Mouse (Mus musculus): ENCODE results near the gene Asna1. TPM values are rescaled to one million over a fixed set of nuclear protein-coding genes. Genes with fewer than 3 reads are reported as not detected.

Asna1 gene
- polyA plus RNA-seq, 1 experiment = 266 TPM

DNA sequence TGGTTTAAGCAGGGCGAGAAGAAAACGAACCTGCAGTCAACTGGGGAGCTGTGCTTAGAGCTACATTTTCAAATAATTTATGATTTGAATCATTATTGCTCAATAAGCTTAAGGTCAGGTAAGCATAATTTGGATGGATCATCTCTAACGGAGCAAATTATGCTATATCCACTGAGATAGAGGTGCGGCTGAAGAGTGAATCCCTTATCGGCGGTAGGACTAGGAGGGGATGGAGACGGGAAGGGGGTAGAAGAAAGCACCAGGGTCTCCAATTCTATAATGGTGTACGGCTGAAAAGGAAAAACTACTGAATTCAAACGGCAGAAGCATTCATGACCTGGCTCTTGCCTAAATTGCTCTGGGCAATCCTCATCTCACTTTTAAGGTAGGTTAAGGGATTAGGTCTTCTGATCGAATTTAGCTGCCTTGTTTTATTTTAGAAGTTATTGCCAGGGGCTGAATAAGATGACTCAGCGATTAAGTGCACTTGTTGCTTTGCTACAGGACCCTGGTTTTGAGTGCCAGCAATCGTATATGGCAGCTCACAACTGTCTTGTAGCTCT lies 10.2 kb upstream of the Asna1 start:
- H3K36me3 ChIP-seq (ENCODE audit: control insufficient read depth, insufficient read depth, low read length) = no peaks in the 10 kb centered on the region; the same call in 1 of the 2 replicates
- DNase-seq = no peak
- TF ChIP-seq POLR2A (IDR thresholded peaks at IDR 0.05; ENCODE audit: low read depth, low read length) (no peak), CTCF (conservative IDR thresholded peaks at IDR 0.05; ENCODE audit: insufficient read depth, insufficient read length, low read depth, low read length) (no peak)
- peaks cover 30% of the 10 kb centered on the region for H3K4me1 ChIP-seq (ENCODE audit: control insufficient read depth, insufficient read depth, low read length)
- WGBS = 6% methylated on average over 12 of the region's 12 CpGs
- peak overlapping the region; percentile 73 for H3K27ac ChIP-seq (ENCODE audit: insufficient read depth, low read depth, low read length)
- peak overlapping the region; percentile 80 for H3K4me3 ChIP-seq (ENCODE audit: insufficient read depth, low read depth, low read length)
- H3K27me3 ChIP-seq (replicated peaks; ENCODE audit: control insufficient read depth, insufficient read depth, low read length) = no peaks in the 10 kb centered on the region

DNA sequence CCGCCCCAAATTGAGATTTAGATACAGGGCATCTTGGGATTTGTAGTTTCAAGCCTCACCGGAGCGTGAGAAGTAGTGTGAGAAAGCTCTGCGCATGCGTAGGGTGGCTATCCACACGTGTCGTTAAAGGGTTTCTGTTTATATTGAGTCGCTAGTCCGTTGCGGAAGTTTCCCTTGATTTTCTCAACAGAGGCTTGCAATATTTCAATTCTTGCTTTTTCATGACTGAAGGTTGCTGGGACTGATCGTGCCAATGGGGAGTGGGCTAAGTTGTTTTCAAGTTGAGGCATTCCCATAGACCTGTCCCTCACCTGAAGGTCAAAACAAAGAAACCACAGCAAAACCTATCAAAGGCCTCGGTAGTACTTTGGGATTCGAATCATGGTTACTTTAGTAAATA lies 9.7 kb upstream of the Asna1 start:
- peak; percentile 85 for DNase-seq

DNA sequence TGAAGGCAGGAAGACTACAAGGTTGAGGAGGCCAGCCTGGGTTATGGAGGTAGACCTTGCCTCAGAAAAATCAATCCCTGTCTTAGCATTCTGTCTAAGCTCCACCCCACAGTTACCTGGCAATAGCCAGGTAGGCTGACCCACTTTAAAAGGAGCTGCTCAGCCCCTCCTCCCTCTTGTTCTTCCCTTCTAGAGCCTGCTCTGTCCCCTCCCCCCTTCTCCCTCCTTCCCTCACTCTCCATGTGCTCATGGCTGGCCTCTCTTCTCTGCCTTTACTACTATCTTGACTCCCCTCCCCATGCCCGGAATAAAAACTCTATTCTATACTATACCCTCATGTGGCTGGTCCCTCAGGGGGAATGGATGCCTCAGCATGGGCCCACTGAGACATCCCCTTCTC lies 8.8 kb upstream of the Asna1 start:
- H3K27me3 ChIP-seq (replicated peaks; ENCODE audit: control insufficient read depth, insufficient read depth, low read length) = no peaks in the 10 kb centered on the region
- peaks cover 34% of the 10 kb centered on the region for H3K4me1 ChIP-seq (ENCODE audit: control insufficient read depth, insufficient read depth, low read length)
- TF ChIP-seq POLR2A (IDR thresholded peaks at IDR 0.05; ENCODE audit: low read depth, low read length) (no peak), CTCF (conservative IDR thresholded peaks at IDR 0.05; ENCODE audit: insufficient read depth, insufficient read length, low read depth, low read length) (no peak)
- peak; percentile 51 for DNase-seq
- H3K27ac ChIP-seq (ENCODE audit: insufficient read depth, low read depth, low read length) = 0 out of 2 replicates have a peak overlapping the region, but pooled peaks have one; percentile 14
- 67% methylated on average over 1 of the region's 1 CpGs for WGBS
- H3K36me3 ChIP-seq (ENCODE audit: control insufficient read depth, insufficient read depth, low read length) = no peaks in the 10 kb centered on the region; the same call in 1 of the 2 replicates
- no peak overlapping the region for H3K4me3 ChIP-seq (ENCODE audit: insufficient read depth, low read depth, low read length)

More for the DNA sequence above, 9.7 kb upstream of the Asna1 start:
- no peak for TF ChIP-seq CTCF (conservative IDR thresholded peaks at IDR 0.05; ENCODE audit: insufficient read depth, insufficient read length, low read depth, low read length)
- no peak for TF ChIP-seq POLR2A (IDR thresholded peaks at IDR 0.05; ENCODE audit: low read depth, low read length)
- H3K4me3 ChIP-seq (ENCODE audit: insufficient read depth, low read depth, low read length) = peak overlapping the region; percentile 50
- H3K4me1 ChIP-seq (ENCODE audit: control insufficient read depth, insufficient read depth, low read length) = peaks cover 30% of the 10 kb centered on the region
- WGBS = 2% methylated on average over 13 of the region's 13 CpGs
- no peaks in the 10 kb centered on the region for H3K27me3 ChIP-seq (replicated peaks; ENCODE audit: control insufficient read depth, insufficient read depth, low read length)
- no peaks in the 10 kb centered on the region; the same call in 1 of the 2 replicates for H3K36me3 ChIP-seq (ENCODE audit: control insufficient read depth, insufficient read depth, low read length)
- H3K27ac ChIP-seq (ENCODE audit: insufficient read depth, low read depth, low read length) = peak overlapping the region; percentile 73

DNA sequence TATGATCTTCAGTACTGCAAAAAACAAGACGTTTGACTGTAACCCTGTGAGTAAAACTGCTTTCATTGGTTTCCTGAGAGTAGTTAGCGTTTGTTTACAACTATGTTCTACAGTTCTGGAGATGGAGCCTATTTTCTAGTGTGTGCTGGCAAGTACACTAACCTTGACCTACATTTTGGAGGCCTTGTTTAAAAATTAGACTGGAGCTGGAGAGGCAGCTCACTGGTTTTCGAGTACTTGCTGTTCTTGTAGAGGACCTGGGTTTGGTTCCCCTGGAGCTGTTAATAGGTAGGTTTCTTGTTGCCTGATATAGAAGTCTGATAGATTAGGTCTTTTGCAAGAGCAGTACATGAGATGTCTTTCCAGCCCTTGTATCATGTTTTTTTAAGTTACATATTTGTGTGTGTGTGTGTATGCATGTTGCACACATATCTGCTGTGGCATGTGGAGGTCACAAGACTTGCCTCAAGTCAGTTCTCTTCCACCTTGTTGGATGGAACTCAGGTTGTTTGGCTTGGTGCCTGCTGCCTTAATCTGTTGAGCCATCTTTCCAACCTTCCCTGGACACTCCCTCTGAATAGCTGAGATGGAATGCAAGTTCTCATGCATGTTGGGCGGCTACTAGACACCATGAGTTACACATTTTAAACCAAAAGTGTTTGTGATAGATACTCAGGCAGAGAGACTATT lies 7.7 kb upstream of the Asna1 start:
- Histone ChIP-seq H3K36me3 (ENCODE audit: control insufficient read depth, insufficient read depth, low read length) (no peaks in the 10 kb centered on the region; the same call in 1 of the 2 replicates), H3K27me3 (replicated peaks; ENCODE audit: control insufficient read depth, insufficient read depth, low read length) (no peaks in the 10 kb centered on the region), H3K4me1 (ENCODE audit: control insufficient read depth, insufficient read depth, low read length) (peaks cover 37% of the 10 kb centered on the region), H3K4me3 (ENCODE audit: insufficient read depth, low read depth, low read length) (no peak overlapping the region), H3K27ac (ENCODE audit: insufficient read depth, low read depth, low read length) (peak overlapping the region; percentile 86)
- TF ChIP-seq CTCF (conservative IDR thresholded peaks at IDR 0.05; ENCODE audit: insufficient read depth, insufficient read length, low read depth, low read length) (no peak), POLR2A (IDR thresholded peaks at IDR 0.05; ENCODE audit: low read depth, low read length) (no peak)
- WGBS = 30% methylated on average over 4 of the region's 4 CpGs
- peak; percentile 83 for DNase-seq

DNA sequence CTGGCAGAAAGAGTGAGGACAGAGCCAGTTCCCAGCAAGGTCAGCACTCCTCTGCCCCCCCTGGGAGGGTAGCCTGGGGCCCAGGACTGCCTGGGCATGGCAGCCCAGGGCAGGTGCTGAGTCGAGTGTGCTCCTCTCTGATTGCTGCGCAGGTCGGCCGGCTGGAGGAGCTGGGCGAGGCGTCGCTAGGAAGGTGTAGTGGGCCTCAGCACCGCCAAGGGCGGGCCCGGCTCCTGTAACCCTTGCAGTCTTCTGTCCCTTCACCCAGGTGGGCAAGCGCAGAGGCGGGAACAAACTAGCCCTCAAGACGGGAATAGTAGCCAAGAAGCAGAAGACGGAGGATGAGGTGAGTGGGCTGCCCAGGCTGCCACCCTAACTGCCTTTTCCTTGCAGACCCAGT lies 4.2 kb upstream of the Asna1 start:
- 73% methylated on average over 14 of the region's 14 CpGs for WGBS
- Histone ChIP-seq H3K27ac (ENCODE audit: insufficient read depth, low read depth, low read length) (no peak overlapping the region), H3K27me3 (replicated peaks; ENCODE audit: control insufficient read depth, insufficient read depth, low read length) (no peaks in the 10 kb centered on the region), H3K4me3 (ENCODE audit: insufficient read depth, low read depth, low read length) (no peak overlapping the region), H3K4me1 (ENCODE audit: control insufficient read depth, insufficient read depth, low read length) (peaks cover 39% of the 10 kb centered on the region), H3K36me3 (ENCODE audit: control insufficient read depth, insufficient read depth, low read length) (no peaks in the 10 kb centered on the region; the same call in 1 of the 2 replicates)
- TF ChIP-seq CTCF (conservative IDR thresholded peaks at IDR 0.05; ENCODE audit: insufficient read depth, insufficient read length, low read depth, low read length) = no peak
- no peak for TF ChIP-seq POLR2A (IDR thresholded peaks at IDR 0.05; ENCODE audit: low read depth, low read length)
- DNase-seq = no peak

DNA sequence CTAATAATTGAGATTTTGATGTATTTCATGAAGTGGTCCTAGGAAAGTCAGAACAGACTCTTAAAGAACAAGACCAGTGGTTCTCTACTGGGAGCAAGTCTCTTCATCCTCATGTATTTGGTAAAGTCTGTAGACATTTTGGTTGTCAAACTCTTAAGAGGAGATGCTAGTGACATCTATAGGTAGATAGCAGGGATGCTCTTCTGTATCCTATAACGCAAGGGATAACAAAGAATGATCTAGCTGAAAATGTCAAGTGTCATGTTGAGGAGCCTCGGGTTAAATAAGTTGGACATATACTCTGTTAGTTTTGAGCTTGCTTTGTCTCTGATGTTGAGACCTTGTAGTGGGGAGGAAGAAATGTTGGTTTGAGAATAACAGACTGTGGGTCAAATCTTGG lies 2.8 kb upstream of the Asna1 start:
- H3K27me3 ChIP-seq (replicated peaks; ENCODE audit: control insufficient read depth, insufficient read depth, low read length) = no peaks in the 10 kb centered on the region
- DNase-seq = no peak
- H3K27ac ChIP-seq (ENCODE audit: insufficient read depth, low read depth, low read length) = no peak overlapping the region
- no peak overlapping the region; the same call in 1 of the 2 replicates for H3K4me3 ChIP-seq (ENCODE audit: insufficient read depth, low read depth, low read length)
- peaks cover 34% of the 10 kb centered on the region for H3K4me1 ChIP-seq (ENCODE audit: control insufficient read depth, insufficient read depth, low read length)
- H3K36me3 ChIP-seq (ENCODE audit: control insufficient read depth, insufficient read depth, low read length) = no peaks in the 10 kb centered on the region; the same call in 1 of the 2 replicates
- TF ChIP-seq POLR2A (IDR thresholded peaks at IDR 0.05; ENCODE audit: low read depth, low read length) (no peak), CTCF (conservative IDR thresholded peaks at IDR 0.05; ENCODE audit: insufficient read depth, insufficient read length, low read depth, low read length) (no peak)
- 5% methylated on average over 2 of the region's 2 CpGs for WGBS

DNA sequence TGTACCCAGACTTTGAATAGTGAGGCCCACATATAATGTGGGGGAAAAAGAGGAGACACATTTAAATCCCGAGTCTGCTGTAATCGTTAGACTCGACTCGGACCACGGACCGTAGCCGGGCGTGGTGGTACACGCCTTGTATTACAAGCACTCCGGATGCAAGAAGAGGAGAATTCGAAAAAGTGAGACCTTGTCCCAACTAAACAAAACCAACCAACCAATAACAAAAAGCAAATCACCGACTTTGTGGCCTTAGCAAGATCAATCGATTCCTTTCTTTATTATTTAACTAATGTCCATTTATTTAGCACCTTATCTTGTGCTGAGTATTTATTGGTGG lies 2.4 kb upstream of the Asna1 start:
- no peaks in the 10 kb centered on the region for H3K27me3 ChIP-seq (replicated peaks; ENCODE audit: control insufficient read depth, insufficient read depth, low read length)
- H3K4me3 ChIP-seq (ENCODE audit: insufficient read depth, low read depth, low read length) = peak overlapping the region; percentile 91
- peak overlapping the region; percentile 48; the same call in 1 of the 2 replicates for H3K27ac ChIP-seq (ENCODE audit: insufficient read depth, low read depth, low read length)
- no peak for DNase-seq
- WGBS = under 1% methylated on average over 13 of the region's 13 CpGs
- H3K4me1 ChIP-seq (ENCODE audit: control insufficient read depth, insufficient read depth, low read length) = peaks cover 32% of the 10 kb centered on the region
- H3K36me3 ChIP-seq (ENCODE audit: control insufficient read depth, insufficient read depth, low read length) = no peaks in the 10 kb centered on the region; the same call in 1 of the 2 replicates
- no peak for TF ChIP-seq POLR2A (IDR thresholded peaks at IDR 0.05; ENCODE audit: low read depth, low read length)
- no peak for TF ChIP-seq CTCF (conservative IDR thresholded peaks at IDR 0.05; ENCODE audit: insufficient read depth, insufficient read length, low read depth, low read length)
